Mouse (Mus musculus) neural tube, embryonic 14.5 days (tissue): ENCODE results near the gene Mfap2. TPM values are rescaled to one million over a fixed set of nuclear protein-coding genes. Genes with fewer than 3 reads are reported as not detected.

Experiments
- ATAC-seq: fragments of 200-750 bp; cut with Nextera tagmentation; 2 replicates; pipeline ENCODE4 v1.8.0; 2017; ENCODE audit warnings: low read depth, mild to moderate bottlenecking, moderate TSS enrichment, moderate library complexity
- H3K27ac ChIP-seq: fragments of 300-500 bp; sonication (generic); 2 replicates; pipeline ENCODE4 v1.5.1; 2014; ENCODE audit warnings: low read depth, mild to moderate bottlenecking, control low read depth, low read length, moderate library complexity, mixed read lengths
- H3K27me3 ChIP-seq: fragments of 300-500 bp; sonication (generic); 2 replicates; pipeline ENCODE4 v1.6.1; 2014; ENCODE audit warnings: low read length; ENCODE audit not compliant: control insufficient read depth, insufficient read depth
- H3K36me3 ChIP-seq: fragments of 300-500 bp; sonication (generic); 2 replicates; pipeline ENCODE4 v1.6.1; 2014; ENCODE audit warnings: low read length, mixed read lengths; ENCODE audit not compliant: control insufficient read depth, insufficient read depth
- H3K4me1 ChIP-seq: fragments of 300-500 bp; sonication (generic); 2 replicates; pipeline ENCODE4 v1.6.1; 2014; ENCODE audit warnings: low read length; ENCODE audit not compliant: control insufficient read depth, insufficient read depth
- H3K4me2 ChIP-seq: fragments of 300-500 bp; sonication (generic); 2 replicates; pipeline ENCODE4 v1.6.1; 2014; ENCODE audit warnings: mild to moderate bottlenecking, low read depth, low read length, control low read depth
- H3K4me3 ChIP-seq: fragments of 300-500 bp; sonication (generic); 2 replicates; pipeline ENCODE4 v1.5.1; 2014; ENCODE audit warnings: low read depth, low read length, control low read depth, mixed read lengths
- H3K9ac ChIP-seq: fragments of 300-500 bp; sonication (generic); replicated peaks from 2 replicates; pipeline ENCODE4 v1.6.1; 2014; ENCODE audit warnings: low read depth, mild to moderate bottlenecking, control low read depth, low read length, mixed read lengths
- H3K9me3 ChIP-seq: fragments of 300-500 bp; sonication (generic); 2 replicates; pipeline ENCODE4 v1.6.1; 2016; ENCODE audit warnings: low read length; ENCODE audit not compliant: control insufficient read depth
- WGBS: fragments of 180-500 bp; shearing (Covaris S2); extraction: QIAGEN DNeasy Blood & Tissue Kit; methylation state at CpG from one replicate; pipeline ENCODE4 v1.1.7; 2014; 5-methylcytosine and 5-hydroxymethylcytosine counted together
- polyA plus RNA-seq: library from polyadenylated mRNA; unstranded; fragments of >200 nt; fragmentation: Nextera tagmentation; extraction: Ambion mirVana; gene quantifications from 2 replicates; pipeline ENCODE4 v1.2.1, GENCODE M21; 2014

The Mfap2 gene
- polyA plus RNA-seq: 109 and 229 TPM in 2 replicates

- Histone ChIP-seq H3K4me3 (peak within 1 kb of the TSS; percentile 50), H3K4me2 (peak within 1 kb of the TSS; percentile 77), H3K27me3 (no peaks in the 10 kb centered on the region), H3K4me1 (peaks cover 20% of the 10 kb centered on the region), H3K27ac (peak within 1 kb of the TSS; percentile 67), H3K9ac (peak within 1 kb of the TSS; percentile 76), H3K9me3 (no peaks in the 10 kb centered on the region), H3K36me3 (peaks cover 38% of the 10 kb centered on the region)
- WGBS: 24% methylated on average over 7 of the region's 7 CpGs
- no peak for ATAC-seq
These were observed at the start of gene Mfap2 for GRCm38 (mm10) chr4:141010118-141010517. Gene Mfap2 (plus strand): TSS chr4:141010418.

- Histone ChIP-seq H3K9me3 (no peaks in the 10 kb centered on the region), H3K36me3 (no peaks in the 10 kb centered on the region), H3K4me2 (peak within 1 kb of the TSS; percentile 88), H3K9ac (peak within 1 kb of the TSS; percentile 93), H3K27me3 (no peaks in the 10 kb centered on the region), H3K27ac (peak within 1 kb of the TSS; percentile 87), H3K4me3 (peak within 1 kb of the TSS; percentile 97), H3K4me1 (peaks cover 11% of the 10 kb centered on the region)
- WGBS: 2% methylated on average over 37 of the region's 37 CpGs
- peak; percentile 96 for ATAC-seq
These were observed 49.3 kb upstream of the Mfap2 start, which contains the start of gene Sdhb for GRCm38 (mm10) chr4:140960781-140961466. Gene Sdhb (plus strand): TSS chr4:140961203.

DNA sequence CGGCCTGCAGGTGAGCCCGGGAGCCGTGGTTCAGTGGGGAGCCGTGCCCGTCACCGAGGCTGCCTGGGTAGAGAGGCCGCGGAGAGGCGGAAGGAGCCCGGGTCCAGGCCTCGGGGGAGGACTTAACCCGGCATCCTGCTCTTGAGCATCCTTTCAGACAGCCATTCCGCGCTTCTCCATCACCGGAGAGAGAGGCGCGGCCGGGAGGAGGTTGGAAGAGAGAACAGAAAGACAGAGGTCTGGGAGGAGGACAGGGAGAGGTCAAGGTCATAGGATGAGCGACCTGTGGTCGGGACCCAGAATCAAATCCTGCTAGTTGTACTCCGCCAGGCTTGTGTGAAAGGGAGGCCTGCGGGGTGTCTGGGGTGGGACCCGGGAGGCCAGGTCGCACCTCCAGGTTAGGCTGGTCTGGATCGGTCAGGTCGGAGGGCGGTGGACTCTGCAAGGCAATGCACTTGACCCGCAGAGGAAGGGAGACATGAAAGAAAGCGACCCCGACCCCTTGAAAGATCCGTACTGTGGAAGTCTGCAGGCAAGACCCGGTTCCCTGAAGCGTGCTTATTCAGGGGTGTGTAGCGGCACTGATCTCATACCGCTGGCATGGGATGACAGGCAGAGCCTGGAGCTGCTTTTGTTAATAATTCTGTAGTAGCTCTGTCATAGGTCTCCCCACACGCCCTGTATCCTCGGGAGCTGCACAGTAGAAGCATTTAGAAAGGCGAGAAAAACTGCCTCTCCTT lies 48.6 kb upstream of the Mfap2 start:
- peak overlapping the region; percentile 87 for H3K27ac ChIP-seq
- peak overlapping the region; percentile 88 for H3K4me2 ChIP-seq
- H3K4me3 ChIP-seq: peak overlapping the region; percentile 97
- ATAC-seq: 0 out of 2 replicates have a peak, but pooled peaks have one; percentile 3
- H3K36me3 ChIP-seq: 0 out of 2 replicates have a peak, but pooled peaks cover 3% of the 10 kb centered on the region
- H3K9ac ChIP-seq: peak overlapping the region; percentile 93
- no peaks in the 10 kb centered on the region for H3K27me3 ChIP-seq
- H3K4me1 ChIP-seq: peaks cover 11% of the 10 kb centered on the region
- no peaks in the 10 kb centered on the region for H3K9me3 ChIP-seq
- under 1% methylated on average over 38 of the region's 38 CpGs for WGBS

DNA sequence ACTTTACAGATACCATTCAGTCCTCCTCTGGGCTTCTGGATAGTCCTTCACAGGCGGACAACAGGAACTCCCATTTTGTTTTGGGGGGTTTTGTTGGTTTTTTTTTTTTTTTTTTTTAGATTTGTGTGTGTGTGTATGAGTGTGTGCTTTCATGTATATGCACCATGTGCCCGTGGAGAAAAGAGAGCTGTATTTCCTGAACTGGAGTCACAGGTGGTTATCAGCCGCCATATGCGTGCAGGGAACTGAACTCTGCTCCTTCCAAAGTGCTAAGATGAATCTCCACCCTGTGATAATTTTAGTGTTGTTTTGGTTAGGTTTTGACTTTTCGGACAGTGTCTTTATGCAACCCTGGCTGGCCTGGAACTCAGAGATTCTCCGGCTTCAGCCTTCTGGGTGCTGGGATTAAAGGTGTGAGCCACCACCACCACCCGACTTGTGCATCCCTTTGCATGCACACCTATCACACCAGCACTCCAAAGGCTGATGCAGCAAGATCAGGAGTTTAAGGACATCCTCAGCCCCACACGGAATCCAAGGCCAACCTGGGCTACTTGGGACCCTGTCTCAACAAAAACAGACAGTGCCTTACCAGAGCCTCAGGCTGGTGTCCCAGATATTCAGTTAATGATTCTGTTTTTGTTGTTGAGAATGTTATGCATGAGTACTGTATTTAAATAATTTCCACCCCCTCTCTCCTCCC lies 47.9 kb upstream of the Mfap2 start:
- peak overlapping the region; percentile 93 for H3K9ac ChIP-seq
- no peak overlapping the region for H3K27ac ChIP-seq
- peaks cover 11% of the 10 kb centered on the region for H3K4me1 ChIP-seq
- peaks cover 8% of the 10 kb centered on the region for H3K36me3 ChIP-seq
- no peaks in the 10 kb centered on the region for H3K27me3 ChIP-seq
- H3K4me2 ChIP-seq: peak overlapping the region; percentile 88
- ATAC-seq: no peak
- peak overlapping the region; percentile 97 for H3K4me3 ChIP-seq
- 79% methylated on average over 8 of the region's 8 CpGs for WGBS
- H3K9me3 ChIP-seq: no peaks in the 10 kb centered on the region

- peaks cover 11% of the 10 kb centered on the region for H3K4me1 ChIP-seq
- H3K36me3 ChIP-seq: peaks cover 8% of the 10 kb centered on the region
- WGBS: 37% methylated on average over 5 of the region's 5 CpGs
- no peak overlapping the region; the same call in 1 of the 2 replicates for H3K9ac ChIP-seq
- no peaks in the 10 kb centered on the region for H3K27me3 ChIP-seq
- 0 out of 2 replicates have a peak overlapping the region, but pooled peaks have one; percentile 88 for H3K4me2 ChIP-seq
- no peaks in the 10 kb centered on the region for H3K9me3 ChIP-seq
- no peak for ATAC-seq
- no peak overlapping the region for H3K27ac ChIP-seq
- peak overlapping the region; percentile 97; the same call in 1 of the 2 replicates for H3K4me3 ChIP-seq
These were observed 47.3 kb upstream of the Mfap2 start for GRCm38 (mm10) chr4:140962950-140963349.

DNA sequence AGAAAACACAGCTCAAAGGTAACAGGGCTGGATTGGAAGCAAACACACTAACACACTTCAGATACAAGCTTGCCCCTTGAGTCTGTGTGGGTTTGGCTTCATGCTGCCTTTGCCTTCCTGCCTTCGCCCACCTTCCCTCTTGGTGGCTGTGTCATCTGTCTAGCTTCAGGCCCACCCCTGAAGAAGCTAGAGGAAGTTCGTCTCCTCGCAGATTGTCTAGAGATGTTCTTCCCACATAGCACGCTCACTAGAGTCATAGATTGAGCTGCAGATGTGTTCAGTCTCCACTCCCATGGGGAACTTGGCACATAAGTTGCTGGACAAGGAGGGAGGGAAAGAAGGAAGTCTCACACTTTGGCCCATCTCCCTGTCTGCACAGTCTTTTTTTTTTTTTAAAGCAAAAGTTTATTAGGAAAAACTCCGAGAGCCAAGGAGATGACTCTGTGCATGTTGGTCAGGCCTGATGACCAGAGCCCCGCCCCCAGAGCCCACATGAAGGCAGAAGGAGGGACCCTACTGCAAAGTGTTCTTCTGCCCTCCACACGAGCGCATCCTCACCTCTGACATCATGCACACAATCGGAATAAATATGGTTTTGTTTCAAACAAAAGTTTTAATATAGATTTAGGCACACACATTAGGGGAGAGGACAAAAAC lies 46.1 kb upstream of the Mfap2 start:
- Histone ChIP-seq H3K27ac (no peak overlapping the region), H3K4me2 (no peak overlapping the region), H3K9me3 (no peaks in the 10 kb centered on the region), H3K4me3 (no peak overlapping the region), H3K27me3 (no peaks in the 10 kb centered on the region), H3K36me3 (peaks cover 15% of the 10 kb centered on the region), H3K9ac (no peak overlapping the region), H3K4me1 (peaks cover 11% of the 10 kb centered on the region)
- 79% methylated on average over 9 of the region's 9 CpGs for WGBS
- no peak for ATAC-seq

GRCm38 (mm10) chr4:140964620-140965019 lies 45.6 kb upstream of the Mfap2 start:
- peaks cover 11% of the 10 kb centered on the region for H3K4me1 ChIP-seq
- peaks cover 15% of the 10 kb centered on the region for H3K36me3 ChIP-seq
- no peaks in the 10 kb centered on the region for H3K27me3 ChIP-seq
- no peaks in the 10 kb centered on the region for H3K9me3 ChIP-seq
- 19% methylated on average over 7 of the region's 7 CpGs for WGBS
- ATAC-seq: peak; percentile 47; the same call in 1 of the 2 replicates
- H3K4me2 ChIP-seq: no peak overlapping the region
- no peak overlapping the region for H3K9ac ChIP-seq
- H3K27ac ChIP-seq: no peak overlapping the region
- H3K4me3 ChIP-seq: no peak overlapping the region

GRCm38 (mm10) chr4:140967386-140968159 lies 42.6 kb upstream of the Mfap2 start:
- no peaks in the 10 kb centered on the region for H3K27me3 ChIP-seq
- H3K9ac ChIP-seq: no peak overlapping the region
- H3K4me1 ChIP-seq: peaks cover 4% of the 10 kb centered on the region
- H3K36me3 ChIP-seq: peaks cover 40% of the 10 kb centered on the region
- ATAC-seq: no peak
- 91% methylated on average over 11 of the region's 11 CpGs for WGBS
- H3K9me3 ChIP-seq: no peaks in the 10 kb centered on the region
- H3K27ac ChIP-seq: no peak overlapping the region
- no peak overlapping the region for H3K4me3 ChIP-seq
- H3K4me2 ChIP-seq: no peak overlapping the region
